Mouse (Mus musculus): ENCODE results near the gene Opn4. TPM values are rescaled to one million over a fixed set of nuclear protein-coding genes. Genes with fewer than 3 reads are reported as not detected.

Opn4 gene
- polyA plus RNA-seq, 2 experiments, result not detected

DNA sequence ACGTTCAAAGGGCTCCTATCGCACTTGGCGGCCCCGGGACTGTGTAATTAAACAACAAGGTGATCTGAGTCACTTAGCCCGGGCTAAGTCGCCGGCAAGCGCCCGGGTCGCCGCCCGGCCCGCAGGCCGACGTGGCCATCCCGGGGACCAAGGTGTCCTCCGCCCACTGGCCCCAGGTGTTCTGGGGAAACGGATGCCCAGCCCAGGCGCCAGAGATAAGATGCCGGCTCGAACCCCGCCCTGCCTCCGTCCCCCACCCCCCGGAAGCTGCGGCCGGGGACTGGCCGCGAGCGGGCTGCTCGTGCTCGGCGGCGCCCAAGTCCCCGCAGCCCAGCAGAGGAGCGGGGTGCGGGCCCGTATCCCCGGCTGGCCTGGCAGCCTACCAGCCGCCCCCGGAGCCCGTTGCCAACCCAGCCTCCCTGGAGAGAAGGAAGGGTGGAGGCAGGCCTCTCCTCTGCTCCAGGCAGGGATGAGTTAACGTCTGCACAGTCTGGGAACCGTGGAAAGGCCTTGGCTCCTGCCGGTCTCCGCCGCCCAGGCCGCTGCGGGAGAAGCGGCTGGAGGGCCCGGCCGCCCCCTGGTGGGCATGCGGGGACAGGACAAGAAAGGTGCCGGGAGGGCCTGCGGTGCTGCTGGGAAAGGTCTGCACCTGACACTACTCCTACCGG lies 50.8 kb downstream of the Opn4 start:
- DNase-seq (ENCODE audit: low read depth in 3 of 3, low spot score in 3 of 3) (peak in 2 of 3 experiments; percentile 14 to 27), ATAC-seq (ENCODE audit: insufficient read depth) (peak; percentile 70)
- TF ChIP-seq EP300 (IDR thresholded peaks at IDR 0.05; ENCODE audit: low read depth) (no peak), CTCF (IDR thresholded peaks at IDR 0.05; ENCODE audit: low read depth) (peak; percentile 89)
- Histone ChIP-seq H3K27ac (no peak overlapping the region), H3K4me3 (ENCODE audit: insufficient read depth in 1 of 2, low read depth in 2 of 2, low read length in 2 of 2) (peak overlapping the region; percentile 60 to 62), H3K9me3 (ENCODE audit: control insufficient read depth, low read length) (no peaks in the 10 kb centered on the region), H3K4me1 (replicated peaks; ENCODE audit: control insufficient read depth in 2 of 2, insufficient read depth in 2 of 2, low read length in 1 of 2) (no peaks in the 10 kb centered on the region), H3K27me3 (ENCODE audit: control insufficient read depth, insufficient read depth, low read length) (peaks cover 27% of the 10 kb centered on the region), H3K4me2 (ENCODE audit: low read depth) (peak overlapping the region; percentile 68), H3K9ac (replicated peaks) (peak overlapping the region; percentile 38; the same call in 1 of the 2 replicates), H3K36me3 (replicated peaks; ENCODE audit: control insufficient read depth, insufficient read depth, low read depth) (no peaks in the 10 kb centered on the region)
- 1% methylated on average over 52 of the region's 55 CpGs for WGBS (ENCODE audit: insufficient replicate concordance)

- DNase-seq (ENCODE audit: low read depth in 3 of 3, low spot score in 3 of 3) (no peak), ATAC-seq (ENCODE audit: insufficient read depth) (no peak)
- Histone ChIP-seq H3K4me1 (replicated peaks; ENCODE audit: control insufficient read depth in 2 of 2, insufficient read depth in 2 of 2, low read length in 1 of 2) (no peaks in the 10 kb centered on the region), H3K4me3 (ENCODE audit: insufficient read depth in 1 of 2, low read depth in 2 of 2, low read length in 2 of 2) (peak overlapping the region; percentile 60 to 62), H3K27me3 (ENCODE audit: control insufficient read depth, insufficient read depth, low read length) (peaks cover 27% of the 10 kb centered on the region), H3K9me3 (ENCODE audit: control insufficient read depth, low read length) (no peaks in the 10 kb centered on the region), H3K4me2 (ENCODE audit: low read depth) (peak overlapping the region; percentile 68), H3K27ac (no peak overlapping the region), H3K9ac (replicated peaks) (no peak overlapping the region; the same call in 1 of the 2 replicates), H3K36me3 (replicated peaks; ENCODE audit: control insufficient read depth, insufficient read depth, low read depth) (no peaks in the 10 kb centered on the region)
- WGBS (ENCODE audit: insufficient replicate concordance), result 2% methylated on average over 27 of the region's 27 CpGs
- TF ChIP-seq CTCF (IDR thresholded peaks at IDR 0.05; ENCODE audit: low read depth) (no peak), EP300 (IDR thresholded peaks at IDR 0.05; ENCODE audit: low read depth) (no peak)
Measured at GRCm38 (mm10) chr14:34548391-34549001, 51.4 kb downstream of the Opn4 start.

DNA sequence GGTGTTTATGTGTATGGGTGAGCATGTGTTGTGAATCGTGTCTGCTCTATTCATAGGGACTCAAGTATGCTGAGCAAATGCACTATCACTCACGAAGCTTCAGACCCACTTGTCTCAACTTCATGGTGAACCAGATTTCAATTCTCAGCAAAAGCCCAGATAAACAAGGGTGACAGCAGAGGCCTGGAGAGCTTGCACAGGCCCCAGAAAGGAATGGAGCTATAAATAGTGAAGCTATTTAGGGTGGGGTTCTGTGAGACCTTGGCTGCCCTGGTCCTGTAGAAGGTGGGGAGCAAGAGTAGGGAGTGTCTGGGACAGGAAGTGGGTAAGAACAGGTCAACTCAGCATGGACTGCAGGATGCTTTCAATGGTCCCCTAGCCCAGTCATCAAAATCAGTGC lies 55.4 kb downstream of the Opn4 start:
- Histone ChIP-seq H3K36me3 (replicated peaks; ENCODE audit: control insufficient read depth, insufficient read depth, low read depth) (no peaks in the 10 kb centered on the region), H3K4me3 (ENCODE audit: insufficient read depth in 1 of 2, low read depth in 2 of 2, low read length in 2 of 2) (no peak overlapping the region), H3K4me1 (replicated peaks; ENCODE audit: control insufficient read depth in 2 of 2, insufficient read depth in 2 of 2, low read length in 1 of 2) (no peaks in the 10 kb centered on the region), H3K9ac (replicated peaks) (no peak overlapping the region), H3K9me3 (ENCODE audit: control insufficient read depth, low read length) (no peaks in the 10 kb centered on the region), H3K27me3 (ENCODE audit: control insufficient read depth, insufficient read depth, low read length) (peaks cover 27% of the 10 kb centered on the region), H3K27ac (no peak overlapping the region), H3K4me2 (ENCODE audit: low read depth) (no peak overlapping the region)
- DNase-seq (ENCODE audit: low read depth in 3 of 3, low spot score in 3 of 3) (no peak), ATAC-seq (ENCODE audit: insufficient read depth) (no peak)
- 47% methylated on average over 2 of the region's 2 CpGs for WGBS (ENCODE audit: insufficient replicate concordance)
- TF ChIP-seq EP300 (IDR thresholded peaks at IDR 0.05; ENCODE audit: low read depth), result no peak
- no peak for TF ChIP-seq CTCF (IDR thresholded peaks at IDR 0.05; ENCODE audit: low read depth)

DNA sequence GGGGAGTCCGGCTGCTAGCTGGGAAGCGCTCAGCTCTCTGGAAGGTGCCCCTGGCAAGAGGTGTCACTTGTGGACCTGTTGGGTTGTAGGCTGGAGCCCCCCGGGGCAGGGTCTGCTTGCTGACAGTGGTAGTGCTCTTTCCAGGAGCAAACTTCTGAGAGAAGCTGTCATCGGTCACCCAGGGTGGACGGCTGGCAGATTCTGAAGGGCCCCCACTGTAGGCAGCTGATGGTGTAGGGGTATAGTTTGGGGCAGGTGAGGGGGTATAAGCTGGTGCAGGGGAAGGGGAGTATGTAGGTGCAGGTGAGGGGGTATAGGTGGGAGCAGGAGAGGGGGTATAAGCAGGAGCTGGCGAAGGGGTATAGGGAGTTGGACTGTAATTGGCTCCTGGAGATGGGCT lies 55.9 kb downstream of the Opn4 start:
- H3K27me3 ChIP-seq (ENCODE audit: control insufficient read depth, insufficient read depth, low read length), result peaks cover 22% of the 10 kb centered on the region
- TF ChIP-seq EP300 (IDR thresholded peaks at IDR 0.05; ENCODE audit: low read depth) (no peak), CTCF (IDR thresholded peaks at IDR 0.05; ENCODE audit: low read depth) (no peak)
- H3K27ac ChIP-seq, result no peak overlapping the region
- no peaks in the 10 kb centered on the region for H3K4me1 ChIP-seq (replicated peaks; ENCODE audit: control insufficient read depth in 2 of 2, insufficient read depth in 2 of 2, low read length in 1 of 2)
- H3K4me2 ChIP-seq (ENCODE audit: low read depth), result no peak overlapping the region
- ATAC-seq (ENCODE audit: insufficient read depth) (no peak), DNase-seq (ENCODE audit: low read depth in 3 of 3, low spot score in 3 of 3) (no peak)
- WGBS (ENCODE audit: insufficient replicate concordance), result 69% methylated on average over 6 of the region's 6 CpGs
- no peak overlapping the region for H3K4me3 ChIP-seq (ENCODE audit: insufficient read depth in 1 of 2, low read depth in 2 of 2, low read length in 2 of 2)
- no peak overlapping the region for H3K9ac ChIP-seq (replicated peaks)
- no peaks in the 10 kb centered on the region for H3K9me3 ChIP-seq (ENCODE audit: control insufficient read depth, low read length)
- no peaks in the 10 kb centered on the region for H3K36me3 ChIP-seq (replicated peaks; ENCODE audit: control insufficient read depth, insufficient read depth, low read depth)

DNA sequence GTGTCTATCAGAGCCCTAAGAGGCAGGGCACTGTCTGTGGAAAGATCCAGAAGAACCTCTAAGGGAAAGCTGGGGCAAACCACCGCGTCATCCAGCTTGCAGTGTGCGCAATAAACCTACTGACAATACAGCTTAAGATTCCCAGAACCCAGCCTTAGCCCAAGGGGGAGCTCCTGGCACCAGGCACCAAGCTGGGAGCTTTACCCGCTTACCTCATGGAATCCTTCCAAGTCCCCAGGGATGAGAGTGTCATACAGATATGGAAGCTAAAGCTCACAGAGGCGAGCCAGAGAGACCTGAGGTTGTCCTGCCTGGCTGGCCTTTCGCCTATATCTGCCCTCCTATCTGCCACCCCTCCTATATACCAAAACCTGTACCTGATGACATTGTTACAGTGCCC lies 56.3 kb downstream of the Opn4 start:
- no peak for ATAC-seq (ENCODE audit: insufficient read depth)
- Histone ChIP-seq H3K9ac (replicated peaks) (no peak overlapping the region), H3K9me3 (ENCODE audit: control insufficient read depth, low read length) (no peaks in the 10 kb centered on the region), H3K27me3 (ENCODE audit: control insufficient read depth, insufficient read depth, low read length) (peaks cover 18% of the 10 kb centered on the region), H3K27ac (no peak overlapping the region), H3K4me2 (ENCODE audit: low read depth) (no peak overlapping the region), H3K36me3 (replicated peaks; ENCODE audit: control insufficient read depth, insufficient read depth, low read depth) (no peaks in the 10 kb centered on the region), H3K4me1 (replicated peaks; ENCODE audit: control insufficient read depth in 2 of 2, insufficient read depth in 2 of 2, low read length in 1 of 2) (no peaks in the 10 kb centered on the region), H3K4me3 (ENCODE audit: insufficient read depth in 1 of 2, low read depth in 2 of 2, low read length in 2 of 2) (no peak overlapping the region)
- TF ChIP-seq CTCF (IDR thresholded peaks at IDR 0.05; ENCODE audit: low read depth) (no peak), EP300 (IDR thresholded peaks at IDR 0.05; ENCODE audit: low read depth) (no peak)
- no peak for DNase-seq (ENCODE audit: low read depth in 3 of 3, low spot score in 3 of 3)
- WGBS (ENCODE audit: insufficient replicate concordance), result 57% methylated on average over 6 of the region's 6 CpGs

Measured in liver, embryonic 14.5 days (tissue).